Mouse (Mus musculus): ENCODE measurements around the gene Gapdhs.
"Not testable (repeated sequence)": the region's sequence is repeated elsewhere in the genome, so short reads cannot be mapped to it uniquely, and the experiment has no call there.

Gapdhs gene

GRCm38 (mm10) chr7:30744022-30744598, 629 bp upstream of the Gapdhs start:
- no peak for DNase-seq (ENCODE audit: low spot score in 2 of 2)

- DNase-seq (ENCODE audit: low spot score in 2 of 2): not testable (repeated sequence)
Observed at GRCm38 (mm10) chr7:30742570-30742969, 911 bp downstream of the Gapdhs start.

DNA sequence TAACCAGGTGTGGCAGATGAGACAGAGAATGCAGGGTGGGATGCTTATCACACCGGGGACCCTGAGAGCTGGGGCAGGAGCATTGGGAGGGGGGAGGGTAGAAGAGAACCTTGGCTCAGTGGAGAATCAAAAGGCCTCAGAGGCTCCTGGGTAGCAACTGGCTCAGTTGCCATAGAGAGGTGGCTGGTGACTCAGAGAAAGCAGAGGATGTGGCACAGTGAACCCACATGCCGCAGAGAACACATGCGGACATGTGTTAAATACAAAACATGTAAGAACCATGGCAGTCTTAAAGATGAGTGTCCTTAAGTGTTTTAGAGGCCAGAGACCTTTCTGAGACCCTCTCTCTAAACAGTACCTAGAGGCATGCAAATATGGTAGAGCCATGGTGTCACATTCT, 7.3 kb downstream of the Gapdhs start:
- DNase-seq (ENCODE audit: low spot score in 2 of 2): no peak

DNA sequence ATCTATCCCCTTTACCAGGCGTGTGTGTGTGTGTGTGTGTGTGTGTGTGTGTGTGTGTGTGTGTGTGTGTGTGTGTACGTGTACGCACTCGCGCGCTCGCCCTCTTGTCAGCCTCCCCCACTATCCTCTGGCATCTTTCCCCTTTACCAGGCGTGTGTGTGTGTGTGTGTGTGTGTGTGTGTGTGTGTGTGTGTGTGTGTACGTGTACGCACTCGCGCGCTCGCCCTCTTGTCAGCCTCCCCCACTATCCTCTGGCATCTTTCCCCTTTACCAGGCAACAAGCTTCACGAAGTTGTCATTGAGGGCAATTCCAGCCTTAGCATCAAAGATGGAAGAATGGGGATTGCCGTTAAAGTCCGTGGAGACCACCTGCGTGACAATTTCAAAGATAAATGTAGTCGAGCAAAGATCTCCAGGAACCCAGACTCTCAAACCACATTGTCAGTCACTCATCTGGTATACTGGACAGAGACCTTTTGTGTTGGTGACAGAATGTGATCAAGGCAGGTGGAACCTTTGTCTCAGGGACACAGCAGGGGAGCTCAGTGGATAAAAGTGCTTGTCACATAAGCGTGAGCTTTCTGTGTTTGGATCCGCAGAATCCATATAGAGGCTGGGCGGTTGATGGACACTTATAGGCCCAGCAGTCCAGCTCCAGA, 13.3 kb downstream of the Gapdhs start:
- not testable (repeated sequence) for DNase-seq (ENCODE audit: low spot score in 2 of 2)

DNA sequence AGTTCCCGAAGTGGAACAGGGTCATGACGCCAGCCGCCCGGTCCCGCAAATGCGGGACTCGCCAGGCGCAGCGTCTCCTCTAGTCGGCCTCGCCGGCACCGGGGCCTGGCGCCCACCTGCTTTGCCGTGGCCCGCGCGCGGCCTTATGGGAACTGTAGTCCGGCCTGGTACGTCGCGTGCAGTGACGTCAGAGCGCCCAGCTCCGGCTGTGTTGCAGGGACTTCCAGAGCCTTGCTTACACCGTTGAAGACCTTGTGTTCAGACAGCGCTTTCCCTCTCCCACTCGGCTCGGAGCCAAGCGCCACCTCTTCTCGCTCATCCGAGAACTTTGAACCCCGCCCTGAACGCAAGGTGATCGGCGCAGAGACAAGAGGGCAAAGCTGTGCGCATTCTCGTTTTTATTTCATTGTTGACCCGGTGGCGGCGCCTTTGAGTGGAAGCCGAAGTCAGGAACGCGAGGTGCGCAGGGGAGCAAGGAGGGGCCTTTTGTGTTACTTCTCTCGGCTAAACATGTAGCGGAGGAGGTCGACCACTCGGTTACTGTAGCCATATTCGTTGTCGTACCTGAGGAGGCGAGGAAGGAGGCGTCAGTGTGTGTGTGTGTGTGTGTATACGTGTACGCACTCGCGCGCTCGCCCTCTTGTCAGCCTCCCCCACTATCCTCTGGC, 14.0 kb downstream of the Gapdhs start, which contains the start of gene Tmem147:
Gene Tmem147 (minus strand): TSS at position 145 of the 668 bp plus-strand sequence.
- peak; percentile 93 for DNase-seq (ENCODE audit: low spot score in 2 of 2)

DNA sequence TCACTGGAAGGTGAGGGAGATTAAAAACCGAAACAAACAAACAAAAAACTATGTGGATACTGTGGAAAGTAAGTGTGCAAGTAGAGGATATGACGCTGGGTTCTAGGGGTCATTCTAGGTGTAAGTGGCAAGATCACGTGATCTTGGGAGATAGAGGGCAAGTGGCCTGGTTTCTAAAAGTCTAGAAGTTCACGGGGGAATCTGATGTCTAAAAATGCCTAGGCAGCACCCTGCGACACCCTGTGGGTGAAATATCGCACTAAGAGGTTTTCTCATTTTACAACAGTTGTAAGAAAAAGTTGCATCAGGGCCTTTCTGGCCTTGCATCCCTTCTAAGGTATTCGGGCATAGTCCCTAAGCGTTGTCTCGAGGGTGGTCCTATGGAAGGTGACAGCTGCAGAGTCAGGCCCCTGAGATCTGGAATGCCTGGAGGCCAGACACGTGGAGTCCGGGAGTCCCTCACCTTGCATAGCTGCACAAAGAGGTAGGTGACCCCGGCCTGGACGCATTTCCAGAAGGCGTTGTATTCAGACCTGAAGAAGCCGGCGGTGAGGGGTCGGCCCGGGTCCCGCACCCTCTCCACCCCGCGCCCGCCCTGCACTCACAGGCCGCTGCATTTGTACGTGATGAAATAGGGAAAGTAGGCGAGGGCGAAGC, 14.6 kb downstream of the Gapdhs start:
- DNase-seq (ENCODE audit: low spot score in 2 of 2): no peak

DNA sequence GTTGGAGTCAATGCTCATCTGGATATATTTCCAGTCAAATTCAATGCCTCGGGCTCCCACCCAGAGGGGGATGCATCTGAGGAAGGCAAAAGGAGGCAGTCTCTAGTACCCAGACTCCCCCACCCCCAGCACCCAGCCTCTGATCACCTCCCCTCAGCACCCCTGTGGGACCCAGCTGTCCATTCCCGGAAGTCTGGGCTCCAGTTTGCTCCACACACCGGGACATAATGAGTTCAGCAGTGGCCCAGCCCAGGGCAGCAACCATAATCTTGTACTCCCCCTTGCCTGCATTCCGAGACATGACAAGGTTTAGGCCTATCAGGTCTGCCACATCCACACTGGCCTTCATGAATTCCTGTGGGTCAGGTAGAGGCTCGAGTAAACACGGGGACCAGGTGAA, 15.3 kb downstream of the Gapdhs start:
- no peak for DNase-seq (ENCODE audit: low spot score in 2 of 2)

- DNase-seq (ENCODE audit: low spot score in 2 of 2): no peak
Observed at GRCm38 (mm10) chr7:30723274-30723953, 20.1 kb downstream of the Gapdhs start.

DNA sequence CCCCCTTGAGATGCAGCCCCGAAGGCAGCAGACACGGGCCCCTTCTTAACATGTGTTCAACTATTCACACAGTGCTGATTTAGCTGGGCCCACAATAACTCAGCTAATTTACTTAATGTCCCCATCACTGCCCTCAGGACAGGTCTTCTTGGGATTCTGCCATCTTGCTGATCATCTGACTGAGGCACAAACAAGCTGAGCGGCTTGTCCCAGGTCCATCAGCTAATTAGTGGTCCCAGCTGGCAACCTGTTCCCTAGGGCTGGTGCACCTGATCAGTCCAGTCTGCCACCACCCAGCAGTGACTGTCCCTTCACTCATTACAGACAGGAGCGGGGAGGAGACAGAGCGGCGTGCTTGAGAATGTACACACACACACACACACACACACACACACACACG, 22.2 kb downstream of the Gapdhs start:
- no peak for DNase-seq (ENCODE audit: low spot score in 2 of 2)

- DNase-seq (ENCODE audit: low spot score in 2 of 2): no peak
Observed at GRCm38 (mm10) chr7:30719669-30720068, 23.8 kb downstream of the Gapdhs start.

DNA sequence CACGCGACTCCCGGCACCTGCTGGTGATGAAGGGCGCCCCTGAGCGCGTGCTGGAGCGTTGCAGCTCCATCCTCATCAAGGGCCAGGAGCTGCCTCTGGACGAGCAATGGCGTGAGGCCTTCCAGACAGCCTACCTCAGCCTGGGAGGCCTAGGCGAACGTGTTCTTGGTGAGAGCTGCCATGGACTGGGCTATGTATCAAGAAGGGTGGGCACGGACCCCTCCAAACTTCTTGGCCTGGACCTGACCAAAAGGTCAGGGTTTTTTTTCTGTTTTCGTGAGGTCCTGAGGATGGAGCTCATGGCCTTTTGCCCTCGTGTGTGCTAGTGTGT, 25.8 kb downstream of the Gapdhs start:
- DNase-seq (ENCODE audit: low spot score in 2 of 2): no peak

- DNase-seq (ENCODE audit: low spot score in 2 of 2): peak; percentile 52 to 61
Observed at GRCm38 (mm10) chr7:30717006-30717715, 26.3 kb downstream of the Gapdhs start.

- no peak for DNase-seq (ENCODE audit: low spot score in 2 of 2)
Observed at GRCm38 (mm10) chr7:30711942-30712341, 31.5 kb downstream of the Gapdhs start, which contains the start of gene Atp4a. Gene Atp4a, plus strand, starts transcription at chr7:30712209.

- DNase-seq (ENCODE audit: low spot score in 2 of 2): no peak
Observed at GRCm38 (mm10) chr7:30707441-30707840, 36.0 kb downstream of the Gapdhs start.

DNA sequence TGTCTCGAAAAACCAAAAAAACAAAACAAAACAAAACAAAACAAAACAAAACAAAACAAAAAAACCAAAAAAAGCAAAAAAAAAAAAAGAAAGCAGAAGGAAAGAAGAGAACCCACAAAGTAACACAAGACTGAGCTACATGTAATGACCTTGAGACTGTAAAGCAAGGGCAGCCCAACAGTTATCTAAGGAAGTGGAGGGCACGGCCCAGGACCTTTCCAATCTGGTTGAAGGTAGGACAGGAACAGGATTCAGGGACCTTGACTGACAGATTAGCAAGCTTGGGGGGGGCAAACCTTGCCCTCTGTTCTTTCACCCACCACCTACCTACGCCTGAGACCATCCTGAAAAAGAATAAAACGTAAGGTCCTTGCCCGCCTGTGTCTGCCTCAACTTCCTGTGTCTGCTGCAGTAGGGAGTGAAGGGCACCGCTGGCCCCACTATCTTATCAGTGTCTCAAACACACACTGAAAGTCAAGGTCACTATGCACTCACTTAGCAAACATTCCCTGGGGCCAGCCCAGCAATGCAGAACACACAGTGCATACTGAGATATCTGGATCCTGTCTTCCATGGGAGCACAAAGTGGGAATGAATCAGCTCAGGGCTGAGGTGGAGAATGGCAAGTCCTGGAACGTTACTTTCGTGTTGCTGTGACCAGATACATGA, 37.1 kb downstream of the Gapdhs start:
- no peak for DNase-seq (ENCODE audit: low spot score in 2 of 2)

- no peak for DNase-seq (ENCODE audit: low spot score in 2 of 2)
Observed at GRCm38 (mm10) chr7:30698589-30698988, 44.9 kb downstream of the Gapdhs start, which contains the start of gene 2200002J24Rik. Gene 2200002J24Rik, plus strand, starts transcription at chr7:30698926.

- DNase-seq (ENCODE audit: low spot score in 2 of 2): no peak
Observed at GRCm38 (mm10) chr7:30698101-30698500, 45.4 kb downstream of the Gapdhs start.

DNA sequence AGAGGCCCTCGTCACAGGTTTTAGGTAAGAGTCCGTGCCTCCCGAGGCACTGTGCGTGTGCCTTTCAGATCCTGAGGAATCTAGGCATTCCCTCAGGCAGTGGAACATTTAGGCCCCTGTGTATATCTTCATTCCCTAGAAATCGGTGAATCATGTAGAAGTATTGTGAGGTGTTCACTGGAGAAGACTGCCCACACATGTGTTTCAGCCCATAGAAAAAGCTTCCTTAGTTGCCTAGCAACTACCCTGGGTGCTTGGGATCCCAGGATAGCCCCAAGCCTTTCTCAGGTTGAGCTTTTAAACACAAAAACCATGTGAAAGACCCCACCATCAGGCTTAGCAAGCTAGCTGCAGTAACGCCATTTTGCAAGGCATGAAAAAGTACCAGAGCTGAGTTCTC, 55.2 kb downstream of the Gapdhs start:
- no peak for DNase-seq (ENCODE audit: low spot score in 2 of 2)

DNA sequence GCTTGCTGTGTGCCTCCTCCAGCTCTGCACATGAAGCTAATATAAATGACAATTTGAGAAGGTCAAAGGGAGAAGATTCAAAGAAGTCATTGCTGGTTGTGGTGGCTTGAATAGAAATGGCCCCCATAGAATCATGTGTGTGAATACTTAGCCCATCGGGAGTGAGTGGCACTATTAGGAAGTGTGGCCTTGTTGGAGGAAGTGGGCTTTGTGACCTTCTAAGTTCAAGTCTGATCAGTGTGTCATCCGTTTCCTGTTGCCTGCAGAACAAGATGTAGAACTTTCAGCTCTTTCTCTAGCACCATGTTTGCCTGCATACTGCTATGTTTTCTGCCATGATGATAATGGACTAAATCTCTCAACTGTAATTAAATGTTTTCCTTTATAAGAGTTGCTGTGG, 60.1 kb downstream of the Gapdhs start:
- DNase-seq (ENCODE audit: low spot score in 2 of 2): no peak

DNA sequence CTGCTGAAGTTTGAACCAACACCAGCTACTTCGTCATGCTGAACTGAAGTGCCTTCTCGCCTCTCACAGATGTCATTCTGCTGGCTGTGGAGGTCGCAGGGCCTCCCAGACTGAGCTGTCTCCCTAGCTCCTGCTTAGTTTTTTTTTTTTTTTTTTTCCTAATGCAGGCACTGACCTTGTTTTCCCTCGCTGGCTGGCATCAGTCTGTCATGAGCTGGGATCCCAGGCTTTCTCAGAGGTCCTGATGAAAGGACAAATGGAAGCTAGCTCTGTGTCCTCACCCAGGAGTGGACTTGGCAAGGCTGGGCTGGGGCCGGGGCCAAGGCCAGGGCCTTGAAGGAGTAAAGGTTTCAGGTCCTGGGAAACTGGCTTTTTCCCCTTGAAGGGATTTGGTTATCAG, 61.6 kb downstream of the Gapdhs start:
- no peak for DNase-seq (ENCODE audit: low spot score in 2 of 2)
